Mouse (Mus musculus) limb, embryonic 14.5 days (tissue): ENCODE data around the gene Myh7b. TPM values are rescaled to one million over a fixed set of nuclear protein-coding genes. Genes with fewer than 3 reads are reported as not detected.

Source experiments
- ATAC-seq: fragments of 200-750 bp; cut with Nextera tagmentation; 2 replicates; pipeline ENCODE4 v1.8.0; 2017; ENCODE audit warnings: low read depth, moderate number of reproducible peaks, moderate TSS enrichment; ENCODE audit not compliant: low FRiP score
- DNase-seq: peaks from one replicate; pipeline ENCODE4 v3.0.0-alpha.2; 2015; ENCODE audit warnings: low spot score
- H3K27ac ChIP-seq: fragments of 300-500 bp; sonication (generic); replicated peaks from 2 replicates; pipeline ENCODE4 v1.5.1; 2014; ENCODE audit warnings: low read depth, mild to moderate bottlenecking, low read length, moderate library complexity, mixed read lengths
- H3K27me3 ChIP-seq: fragments of 300-500 bp; sonication (generic); 2 replicates; pipeline ENCODE4 v1.6.1; 2014; ENCODE audit warnings: low read length, mixed read lengths; ENCODE audit not compliant: control insufficient read depth, insufficient read depth
- H3K36me3 ChIP-seq: fragments of 300-500 bp; sonication (generic); 2 replicates; pipeline ENCODE4 v1.6.1; 2014; ENCODE audit warnings: mild to moderate bottlenecking, low read length, moderate library complexity, mixed read lengths; ENCODE audit not compliant: control insufficient read depth, insufficient read depth
- H3K4me1 ChIP-seq: fragments of 300-500 bp; sonication (generic); 2 replicates; pipeline ENCODE4 v1.6.1; 2014; ENCODE audit warnings: antibody characterized with exemption, low read length, mixed read lengths; ENCODE audit not compliant: control insufficient read depth, insufficient read depth
- H3K4me2 ChIP-seq: fragments of 300-500 bp; sonication (generic); replicated peaks from 2 replicates; pipeline ENCODE4 v1.6.1; 2014; ENCODE audit warnings: low read depth, mild to moderate bottlenecking, low read length, moderate library complexity; ENCODE audit not compliant: severe bottlenecking
- H3K4me3 ChIP-seq: fragments of 300-500 bp; sonication (generic); replicated peaks from 2 replicates; pipeline ENCODE4 v1.5.1; 2014; ENCODE audit warnings: low read length
- H3K9ac ChIP-seq: fragments of 300-500 bp; sonication (generic); 2 replicates; pipeline ENCODE4 v1.6.1; 2014; ENCODE audit warnings: mild to moderate bottlenecking, low read depth, low read length, moderate library complexity; ENCODE audit not compliant: severe bottlenecking
- H3K9me3 ChIP-seq: fragments of 300-500 bp; sonication (generic); 2 replicates; pipeline ENCODE4 v1.6.1; 2016; ENCODE audit warnings: low read length; ENCODE audit not compliant: control insufficient read depth
- POLR2A ChIP-seq: fragments of 200-500 bp; IDR thresholded peaks from 2 replicates; pipeline ENCODE4 v1.8.0; 2012; ENCODE audit warnings: inconsistent platforms, mild to moderate bottlenecking, moderate library complexity, borderline replicate concordance; ENCODE audit not compliant: insufficient read depth, insufficient read length; ENCODE audit errors: extremely low read depth
- WGBS: fragments of 180-500 bp; shearing (Covaris S2); extraction: QIAGEN DNeasy Blood & Tissue Kit; methylation state at CpG from one replicate; pipeline ENCODE4 v1.1.7; 2014; 5-methylcytosine and 5-hydroxymethylcytosine counted together
- microRNA counts: library from miRNA; unstranded; fragments of <30 nt; microRNA quantifications from one replicate; lab custom pipeline; 2016
- microRNA-seq: library from miRNA; unstranded; fragments of <30 nt; microRNA quantifications from one replicate; pipeline ENCODE4, GENCODE M21; 2016
- polyA plus RNA-seq, 2 experiments: library from polyadenylated mRNA; depleted of rRNA in 1 of 2; stranded (reverse) in 1 of 2; unstranded in 1 of 2; fragments of >200 nt; fragmentation: Nextera tagmentation in 1 of 2; extraction: Ambion mirVana in 1 of 2; gene quantifications; 2 replicates each; pipeline versions ENCODE4 v1.2.1 to v1.2.3; 2012 to 2014

The Myh7b gene
- polyA plus RNA-seq, 2 experiments = 5.0 to 27.0 TPM

DNA sequence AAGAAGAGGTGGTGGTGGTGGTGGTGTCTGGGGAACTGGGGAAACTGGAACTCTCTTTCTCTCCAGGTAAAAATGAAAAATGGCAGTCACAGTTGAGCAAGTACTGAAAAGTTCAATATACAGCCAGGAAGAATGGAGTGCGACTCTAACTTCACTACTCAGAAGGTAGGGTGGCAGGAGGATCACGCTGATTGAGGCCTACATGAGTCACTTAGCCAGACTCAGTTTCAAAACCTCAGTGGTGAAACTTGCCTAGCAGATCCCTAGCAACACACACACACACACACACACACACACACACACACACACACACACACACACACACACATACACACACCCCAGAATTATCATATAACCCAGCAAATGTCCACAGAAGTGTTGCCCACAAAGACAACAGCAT lies 70.9 kb downstream of the Myh7b start:
- Histone ChIP-seq H3K36me3 (peaks cover 21% of the 10 kb centered on the region), H3K4me3 (no peak overlapping the region), H3K9ac (no peak overlapping the region), H3K9me3 (no peaks in the 10 kb centered on the region), H3K4me1 (no peaks in the 10 kb centered on the region; the same call in 1 of the 2 replicates), H3K4me2 (no peak overlapping the region), H3K27ac (no peak overlapping the region), H3K27me3 (no peaks in the 10 kb centered on the region)
- ATAC-seq (no peak), DNase-seq (no peak)
- TF ChIP-seq POLR2A = no peak
- WGBS = 86% methylated on average over 2 of the region's 2 CpGs

DNA sequence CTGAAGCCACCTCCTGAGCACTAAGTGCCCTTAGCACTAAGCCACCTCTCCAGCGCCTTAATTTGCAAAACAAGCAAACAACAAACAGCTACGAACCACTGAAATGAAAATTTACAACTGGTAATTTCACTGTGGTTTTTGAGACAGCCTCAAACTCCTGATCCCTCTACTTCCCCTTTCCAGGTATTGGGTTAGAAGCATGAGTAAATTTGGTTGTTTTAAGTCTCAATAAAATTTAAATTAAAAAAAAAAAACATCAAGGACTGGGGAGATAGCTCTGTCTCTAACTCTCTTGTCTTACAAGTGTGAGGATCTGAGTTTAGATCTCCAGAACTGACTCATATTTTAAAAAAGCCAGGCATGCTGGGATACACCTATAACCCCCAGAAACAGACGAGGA lies 72.1 kb downstream of the Myh7b start:
- no peaks in the 10 kb centered on the region; the same call in 1 of the 2 replicates for H3K4me1 ChIP-seq
- TF ChIP-seq POLR2A = no peak
- H3K4me2 ChIP-seq = no peak overlapping the region
- H3K9me3 ChIP-seq = no peaks in the 10 kb centered on the region
- 55% methylated on average over 3 of the region's 3 CpGs for whole genome bisulfite sequencing
- no peak overlapping the region for H3K4me3 ChIP-seq
- DNase-seq (no peak), ATAC-seq (no peak)
- H3K36me3 ChIP-seq = peaks cover 29% of the 10 kb centered on the region
- H3K27me3 ChIP-seq = no peaks in the 10 kb centered on the region
- H3K9ac ChIP-seq = no peak overlapping the region
- no peak overlapping the region for H3K27ac ChIP-seq

GRCm38 (mm10) chr2:155683821-155684220 lies 72.8 kb downstream of the Myh7b start:
- 95% methylated on average over 5 of the region's 5 CpGs for WGBS
- Histone ChIP-seq H3K27ac (no peak overlapping the region), H3K4me1 (no peaks in the 10 kb centered on the region; the same call in 1 of the 2 replicates), H3K9ac (no peak overlapping the region), H3K4me3 (no peak overlapping the region), H3K27me3 (no peaks in the 10 kb centered on the region), H3K36me3 (peaks cover 29% of the 10 kb centered on the region), H3K4me2 (no peak overlapping the region), H3K9me3 (no peaks in the 10 kb centered on the region)
- DNase-seq = no peak
- no peak for TF ChIP-seq POLR2A
- ATAC-seq = no peak

MicroRNA genes within 50 kb of the gene (microRNA counts, 519-probe panel; counts per million panel counts)
- 3,326 counts per million, percentile 64 among the panel's probes with 10 or more counts for microRNA mmu-miR-499 (lab: Ali Mortazavi, UCI)

Small RNAs within 50 kb of the gene (microRNA-seq; reads per million reads assigned to microRNA genes)
- 241 reads per million, percentile 57 among the genes with 10 or more reads in this experiment for gene Mir499

Other genes starting within 250 kb of the Myh7b start
- gene Trp53inp2, start 230.2 kb upstream of the Myh7b start, polyA plus RNA-seq (2012; rRNA removed) = 26.8 and 35.7 TPM in 2 replicates
- gene Trp53inp2, start 230.2 kb upstream of the Myh7b start, polyA plus RNA-seq (2014; fragmentation: Nextera tagmentation; extraction: Ambion mirVana) = 15.5 and 17.6 TPM in 2 replicates
- 45.4 and 54.2 TPM in 2 replicates for gene Ncoa6, start 137.3 kb upstream of the Myh7b start, polyA plus RNA-seq (2012; rRNA removed)
- gene Ncoa6, start 137.3 kb upstream of the Myh7b start, polyA plus RNA-seq (2014; fragmentation: Nextera tagmentation; extraction: Ambion mirVana) = 26.9 and 31.1 TPM in 2 replicates
- gene Acss2, start 93.3 kb upstream of the Myh7b start, polyA plus RNA-seq (2012; rRNA removed) = 13.3 and 14.8 TPM in 2 replicates
- gene Acss2, start 93.3 kb upstream of the Myh7b start, polyA plus RNA-seq (2014; fragmentation: Nextera tagmentation; extraction: Ambion mirVana) = 15.0 and 15.8 TPM in 2 replicates
- 18.0 and 32.5 TPM in 2 replicates for gene Ggt7, start 93.0 kb upstream of the Myh7b start, polyA plus RNA-seq (2012; rRNA removed)
- gene Ggt7, start 93.0 kb upstream of the Myh7b start, polyA plus RNA-seq (2014; fragmentation: Nextera tagmentation; extraction: Ambion mirVana) = 3.7 and 4.4 TPM in 2 replicates
- 16.3 and 21.3 TPM in 2 replicates for gene Gss, start 18.4 kb upstream of the Myh7b start, polyA plus RNA-seq (2012; rRNA removed)
- gene Gss, start 18.4 kb upstream of the Myh7b start, polyA plus RNA-seq (2014; fragmentation: Nextera tagmentation; extraction: Ambion mirVana) = 24.9 and 28.7 TPM in 2 replicates
- 166 and 196 TPM in 2 replicates for gene Trpc4ap, start 81.2 kb downstream of the Myh7b start, polyA plus RNA-seq (2012; rRNA removed)
- gene Trpc4ap, start 81.2 kb downstream of the Myh7b start, polyA plus RNA-seq (2014; fragmentation: Nextera tagmentation; extraction: Ambion mirVana) = 140 and 153 TPM in 2 replicates
- gene Edem2, start 118.3 kb downstream of the Myh7b start, polyA plus RNA-seq (2012; rRNA removed) = 36.1 and 38.5 TPM in 2 replicates
- gene Edem2, start 118.3 kb downstream of the Myh7b start, polyA plus RNA-seq (2014; fragmentation: Nextera tagmentation; extraction: Ambion mirVana) = 31.3 and 35.0 TPM in 2 replicates
- not detected in 2 replicates for gene Gm17581, start 124.7 kb downstream of the Myh7b start, polyA plus RNA-seq (2012; rRNA removed)
- gene Gm17581, start 124.7 kb downstream of the Myh7b start, polyA plus RNA-seq (2014; fragmentation: Nextera tagmentation; extraction: Ambion mirVana) = not detected in 2 replicates
- gene Procr, start 139.9 kb downstream of the Myh7b start, polyA plus RNA-seq (2012; rRNA removed) = 6.2 and 8.2 TPM in 2 replicates
- gene Procr, start 139.9 kb downstream of the Myh7b start, polyA plus RNA-seq (2014; fragmentation: Nextera tagmentation; extraction: Ambion mirVana) = 4.3 and 5.2 TPM in 2 replicates
- gene Mmp24, start 164.1 kb downstream of the Myh7b start, polyA plus RNA-seq (2012; rRNA removed) = 0.30 and 0.44 TPM in 2 replicates
- gene Mmp24, start 164.1 kb downstream of the Myh7b start, polyA plus RNA-seq (2014; fragmentation: Nextera tagmentation; extraction: Ambion mirVana) = 0.04 and 0.07 TPM in 2 replicates
- gene BC029722, start 208.2 kb downstream of the Myh7b start, polyA plus RNA-seq (2012; rRNA removed) = 20.6 and 22.2 TPM in 2 replicates
- 12.1 and 14.1 TPM in 2 replicates for gene BC029722, start 208.2 kb downstream of the Myh7b start, polyA plus RNA-seq (2014; fragmentation: Nextera tagmentation; extraction: Ambion mirVana)
- 95.8 and 98.7 TPM in 2 replicates for gene Eif6, start 215.7 kb downstream of the Myh7b start, polyA plus RNA-seq (2012; rRNA removed)
- gene Eif6, start 215.7 kb downstream of the Myh7b start, polyA plus RNA-seq (2014; fragmentation: Nextera tagmentation; extraction: Ambion mirVana) = 170 and 174 TPM in 2 replicates
- gene Fam83c, start 223.6 kb downstream of the Myh7b start, polyA plus RNA-seq (2012; rRNA removed) = 1.5 and 2.0 TPM in 2 replicates
- gene Fam83c, start 223.6 kb downstream of the Myh7b start, polyA plus RNA-seq (2014; fragmentation: Nextera tagmentation; extraction: Ambion mirVana) = 1.4 and 2.1 TPM in 2 replicates